Mouse (Mus musculus) frontal cortex, postnatal 36 days (tissue): ENCODE data around the gene Lctl.
"Not testable (repeated sequence)": the region's sequence is repeated elsewhere in the genome, so short reads cannot be mapped to it uniquely, and the experiment has no call there.

ENCODE experiments used
- DNase-seq, 2 experiments: peaks; one replicate each; pipeline ENCODE4 v3.0.0; 2022; ENCODE audit warnings: low spot score in 2 of 2

The Lctl gene

GRCm38 (mm10) chr9:64119898-64120297 lies 3.0 kb downstream of the Lctl start:
- peak in 1 of 2 experiments; percentile 9 for DNase-seq

DNA sequence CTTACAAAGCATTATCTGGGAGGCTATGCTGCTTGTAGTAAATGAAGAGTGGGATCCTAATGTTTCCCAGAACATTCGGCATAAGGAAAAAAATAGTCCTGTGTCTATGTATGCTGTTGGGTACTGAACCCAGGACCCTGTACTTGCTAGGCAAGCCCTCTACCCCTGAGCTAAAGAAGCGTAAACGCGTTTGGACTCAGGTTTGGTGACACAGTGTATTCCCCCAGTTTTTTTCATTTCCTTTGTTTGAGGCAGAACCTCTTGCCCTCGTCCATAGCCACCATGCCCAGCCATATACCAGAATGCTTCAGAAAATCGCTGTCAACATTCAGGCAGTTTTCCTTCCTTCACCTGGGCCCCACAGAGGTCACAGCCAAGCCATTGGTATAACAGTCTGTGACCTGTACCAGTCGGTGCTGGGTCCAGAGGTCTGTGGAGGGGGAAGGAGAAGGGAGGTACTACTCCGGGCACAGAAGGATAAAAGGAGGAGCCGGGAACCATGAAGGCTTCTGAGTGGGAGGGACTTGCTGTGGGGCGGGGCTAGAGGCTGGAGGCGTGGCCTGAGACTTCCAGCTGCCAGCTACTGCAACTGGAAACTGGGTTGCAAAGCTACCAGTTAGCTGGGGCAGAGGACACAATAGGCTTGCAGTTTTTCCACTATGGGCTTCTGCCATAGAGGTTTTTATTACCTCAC lies 3.8 kb downstream of the Lctl start:
- no peak for DNase-seq

DNA sequence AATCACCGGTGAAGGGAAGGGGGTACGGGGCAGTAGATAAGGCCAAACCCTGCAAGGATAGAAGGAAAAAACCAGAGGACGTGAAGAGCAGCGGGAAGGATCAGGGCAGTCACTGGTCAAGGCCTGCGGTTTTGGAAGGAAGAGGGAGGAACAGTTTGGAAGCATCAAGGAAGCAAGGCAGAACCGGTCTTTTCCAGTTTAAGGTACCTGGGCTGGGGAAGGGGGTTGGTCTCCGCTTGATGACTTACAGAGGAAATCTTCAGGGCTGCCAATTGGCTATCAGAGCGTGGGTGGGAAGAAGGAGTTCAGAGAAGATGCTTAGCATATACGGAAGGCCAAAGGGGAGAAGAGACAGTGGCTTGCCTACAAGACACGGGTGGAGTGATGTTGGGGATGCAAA lies 5.7 kb downstream of the Lctl start:
- DNase-seq = no peak

DNA sequence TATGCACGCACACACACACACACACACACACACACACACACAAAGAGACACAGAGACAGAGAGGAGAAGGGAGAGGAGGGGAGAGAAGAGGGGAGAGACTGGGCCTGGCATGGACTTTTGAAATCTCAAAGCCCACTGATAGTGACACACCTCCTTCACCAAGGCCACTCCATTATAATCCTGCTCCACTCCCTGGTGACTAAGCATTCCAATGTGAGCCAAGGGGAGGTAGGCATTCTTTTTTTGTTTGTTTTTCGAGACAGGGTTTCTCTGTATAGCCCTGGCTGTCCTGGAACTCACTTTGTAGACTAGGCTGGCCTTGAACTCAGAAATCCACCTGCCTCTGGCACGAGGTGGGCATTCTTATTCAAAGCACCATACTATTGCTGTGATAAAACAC lies 7.9 kb downstream of the Lctl start:
- not testable (repeated sequence) for DNase-seq

DNA sequence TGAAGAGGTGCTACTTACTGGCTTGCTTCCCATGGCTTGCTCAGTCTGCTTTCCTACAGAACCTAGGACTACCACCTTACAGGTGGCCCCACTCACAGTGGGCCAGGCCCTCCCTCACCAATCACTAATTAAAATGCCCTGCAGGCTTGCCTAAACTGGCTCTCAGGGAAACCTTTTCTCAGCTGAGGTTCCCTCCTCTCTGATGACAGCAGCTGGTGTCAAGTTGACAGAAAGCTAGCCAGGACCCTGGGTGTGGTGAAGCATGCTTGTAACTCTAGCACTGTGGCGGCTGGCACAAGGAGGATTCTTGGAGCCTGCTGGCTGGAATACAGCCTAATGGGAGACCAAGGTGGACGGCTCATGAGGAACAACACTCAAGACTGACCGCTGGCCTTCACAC lies 8.4 kb downstream of the Lctl start:
- no peak for DNase-seq

DNA sequence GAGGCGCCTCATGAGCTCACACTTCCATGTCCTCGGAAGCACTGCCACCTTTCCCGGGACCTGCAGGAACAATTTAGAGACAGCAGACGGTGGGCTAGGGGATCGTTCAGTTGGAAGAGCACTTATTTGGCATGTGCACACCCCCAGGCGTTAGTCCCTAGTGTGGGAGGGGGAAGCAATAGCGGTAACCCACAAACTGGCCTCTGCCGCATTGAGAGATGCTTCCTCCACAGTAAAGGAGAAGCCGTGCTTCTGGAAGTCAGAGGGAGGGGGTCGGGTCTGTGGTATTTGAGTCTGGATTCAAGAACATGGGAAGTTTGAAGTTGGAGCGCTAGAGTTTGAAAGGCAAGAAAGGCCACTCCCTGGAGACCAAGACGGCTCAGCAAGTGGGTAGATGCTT lies 9.2 kb downstream of the Lctl start:
- no peak for DNase-seq

- DNase-seq = no peak
Observed at GRCm38 (mm10) chr9:64131623-64132022, 14.7 kb downstream of the Lctl start.

- DNase-seq = peak; percentile 67 to 74
Observed at GRCm38 (mm10) chr9:64138896-64139295, 21.9 kb downstream of the Lctl start.

DNA sequence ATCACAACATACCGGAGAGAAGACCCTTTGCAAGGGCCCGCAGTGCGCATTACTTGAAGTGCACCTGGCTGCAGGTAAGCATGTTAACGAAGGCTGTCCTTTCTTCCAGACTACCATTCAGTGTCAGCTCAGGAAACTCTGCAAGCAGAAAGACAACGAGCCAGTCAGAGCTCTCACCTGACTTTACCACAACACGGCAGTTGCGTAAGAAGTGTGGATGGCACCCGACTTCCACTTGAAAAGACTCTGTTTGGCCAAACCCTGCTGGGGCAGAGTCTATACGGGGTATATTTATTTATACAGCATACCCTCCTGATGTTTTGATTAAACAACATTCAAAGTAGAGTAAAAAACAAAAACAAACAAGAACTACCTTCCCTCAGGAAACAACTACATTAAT lies 22.9 kb downstream of the Lctl start:
- no peak for DNase-seq

DNA sequence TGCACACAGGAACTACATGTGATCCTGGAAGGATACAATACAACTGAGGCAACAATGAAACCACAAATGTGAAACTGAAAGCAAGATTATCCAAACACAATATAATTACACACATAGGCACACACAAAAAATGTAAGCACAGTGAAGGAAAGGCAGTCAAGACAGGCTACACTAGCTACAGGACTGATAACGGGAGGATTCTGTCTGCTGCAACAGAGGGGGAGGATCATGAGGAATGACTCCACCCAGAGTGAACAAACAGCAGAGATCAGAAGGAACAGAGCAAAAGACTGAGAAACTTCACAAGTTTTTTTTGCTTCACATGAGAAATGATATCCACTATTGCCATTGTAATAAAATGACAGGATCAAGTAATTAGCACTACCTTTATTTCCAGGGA lies 39.7 kb downstream of the Lctl start:
- no peak for DNase-seq

- DNase-seq = no peak
Observed at GRCm38 (mm10) chr9:64160471-64160870, 43.5 kb downstream of the Lctl start.

GRCm38 (mm10) chr9:64169967-64170366 lies 53.0 kb downstream of the Lctl start:
- not testable (repeated sequence) for DNase-seq

DNA sequence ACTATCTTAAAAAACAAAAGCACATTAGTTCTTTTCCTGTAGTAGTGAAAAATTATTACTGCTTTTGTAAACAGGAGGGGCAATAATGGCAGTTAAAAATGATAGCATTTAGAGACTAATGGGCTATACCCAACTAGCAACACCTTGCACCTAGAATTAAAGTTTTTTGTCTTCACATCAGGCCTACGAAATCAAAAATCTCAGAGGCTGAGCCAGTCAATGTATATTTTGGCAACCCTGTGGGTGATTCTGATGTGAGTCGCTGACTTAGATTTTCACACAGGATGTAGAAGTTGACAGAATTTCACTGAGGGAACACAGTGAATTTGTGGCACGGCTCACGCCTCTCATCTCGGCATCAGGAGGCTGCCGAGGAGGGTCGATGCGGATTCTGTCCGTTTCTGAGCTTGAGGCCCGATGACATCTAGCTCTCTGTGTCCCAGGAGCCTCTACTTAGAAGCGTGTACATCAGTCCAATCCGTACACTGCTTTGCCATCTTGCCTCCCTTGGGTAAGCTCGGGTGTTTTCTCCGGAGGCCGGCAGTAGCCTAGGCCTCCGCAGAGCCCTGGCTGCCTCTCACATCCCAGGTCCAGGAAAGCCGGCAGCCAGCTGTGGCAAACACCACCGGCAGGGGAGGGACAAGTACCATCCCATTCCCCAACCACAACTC lies 55.3 kb downstream of the Lctl start:
- no peak for DNase-seq

DNA sequence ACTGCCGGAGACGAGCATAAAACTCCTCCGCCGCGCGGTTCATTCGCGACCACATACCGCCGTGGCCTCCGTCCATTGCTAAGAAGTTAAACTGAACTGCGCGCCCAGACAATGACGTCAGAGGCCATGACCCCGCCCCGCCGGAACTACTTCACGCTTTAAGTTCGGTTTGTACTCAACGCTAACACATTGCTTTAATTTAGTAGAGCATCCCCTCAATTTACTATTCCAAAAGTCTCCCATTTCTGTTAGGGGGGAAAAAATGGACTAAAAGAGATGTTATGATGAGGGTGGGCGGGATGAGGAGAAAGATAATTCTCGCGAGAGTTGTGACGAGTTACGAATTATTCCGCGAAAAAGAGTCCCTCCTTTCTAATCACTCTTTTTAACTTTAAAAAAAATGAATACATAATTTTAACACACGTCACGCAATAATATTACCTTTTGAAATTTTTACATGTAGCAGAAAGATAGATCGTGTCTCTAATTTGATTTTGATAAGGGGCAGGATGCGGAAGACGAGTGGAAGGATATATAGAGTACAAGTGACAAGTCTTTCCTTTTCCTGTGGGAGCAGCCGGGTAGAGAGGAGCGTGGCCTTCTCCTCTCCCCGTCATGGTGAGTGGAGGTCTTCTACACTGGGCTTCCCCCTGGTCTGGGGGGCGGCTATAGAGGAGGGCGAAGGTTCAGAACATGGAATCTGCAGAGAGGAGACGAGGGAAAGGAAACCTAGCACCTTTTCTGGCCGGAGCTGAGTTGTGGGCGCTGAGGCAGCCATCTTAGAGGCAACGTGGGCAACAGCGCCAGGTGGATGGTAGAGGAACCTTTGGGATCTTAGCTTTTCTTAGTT lies 56.1 kb downstream of the Lctl start, which contains the start of the genes Zwilch and Rpl4:
TSS of gene Zwilch (minus strand) at position 289 of the 850 bp plus-strand sequence.
TSS of gene Rpl4 (plus strand) at position 560 of the 850 bp plus-strand sequence.
- DNase-seq = peak; percentile 81 to 86

DNA sequence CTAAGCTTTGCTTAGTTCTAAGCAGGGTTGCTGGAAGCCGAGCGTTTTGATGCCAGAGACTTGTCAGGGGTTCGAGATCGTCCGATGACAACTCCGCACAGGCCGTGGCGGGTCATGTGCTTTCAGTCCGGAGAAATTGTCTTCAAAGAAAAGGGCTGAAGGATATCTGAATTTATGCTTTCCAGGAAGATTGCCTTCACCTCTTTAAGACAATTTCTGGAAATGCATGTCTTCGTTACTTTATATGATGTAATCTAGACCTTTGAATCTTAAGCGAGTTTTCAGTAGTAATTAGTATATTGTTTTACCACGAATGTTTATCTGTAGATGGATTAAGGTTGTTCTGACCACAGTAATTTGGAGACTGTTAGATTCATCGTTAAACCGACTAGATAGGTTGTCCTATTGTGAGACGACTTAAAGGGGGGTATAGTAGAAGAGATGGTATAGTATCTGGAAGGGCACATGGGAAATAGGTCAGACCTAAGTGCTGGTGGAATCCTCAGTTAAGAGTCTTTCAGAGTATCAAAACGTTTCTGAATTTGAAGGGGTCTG lies 56.8 kb downstream of the Lctl start:
- no peak for DNase-seq

DNA sequence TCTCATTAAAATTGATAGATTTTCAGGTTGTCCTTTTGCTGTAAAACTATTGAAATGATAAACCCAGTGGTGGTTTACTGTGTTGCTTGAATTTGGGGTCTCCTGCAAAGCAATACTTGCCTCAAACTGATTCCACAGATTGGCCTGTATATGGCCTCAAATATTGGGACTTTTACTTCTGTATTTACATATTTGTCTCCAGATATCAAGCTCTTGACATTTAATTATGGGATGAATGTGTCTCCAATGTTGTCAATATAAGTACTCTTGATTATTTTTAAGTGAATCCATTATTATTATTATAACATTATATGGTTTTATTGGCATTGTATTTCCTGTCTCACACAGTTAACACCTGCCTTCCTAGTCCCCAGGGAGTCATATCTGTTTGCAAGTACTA lies 57.4 kb downstream of the Lctl start:
- no peak for DNase-seq

- no peak for DNase-seq
Observed at GRCm38 (mm10) chr9:64174766-64175165, 57.8 kb downstream of the Lctl start.

DNA sequence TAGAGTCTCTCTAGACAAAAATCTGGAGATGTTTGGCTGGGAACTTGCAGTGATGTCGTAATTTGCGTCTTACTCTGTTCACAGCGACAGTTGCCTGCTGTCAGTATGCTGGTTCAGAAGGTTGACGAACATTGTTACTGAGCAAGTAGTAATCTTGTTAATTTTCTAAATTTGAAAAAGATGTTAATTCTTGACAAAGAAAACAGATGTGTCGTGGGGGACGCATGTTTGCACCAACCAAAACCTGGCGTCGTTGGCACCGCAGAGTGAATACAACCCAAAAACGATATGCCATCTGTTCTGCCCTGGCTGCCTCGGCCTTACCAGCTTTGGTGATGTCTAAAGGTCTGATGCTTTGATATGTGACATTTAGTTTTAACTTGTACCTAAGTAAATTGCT lies 58.4 kb downstream of the Lctl start:
- no peak for DNase-seq

GRCm38 (mm10) chr9:64178610-64178973 lies 61.6 kb downstream of the Lctl start:
- no peak for DNase-seq

DNA sequence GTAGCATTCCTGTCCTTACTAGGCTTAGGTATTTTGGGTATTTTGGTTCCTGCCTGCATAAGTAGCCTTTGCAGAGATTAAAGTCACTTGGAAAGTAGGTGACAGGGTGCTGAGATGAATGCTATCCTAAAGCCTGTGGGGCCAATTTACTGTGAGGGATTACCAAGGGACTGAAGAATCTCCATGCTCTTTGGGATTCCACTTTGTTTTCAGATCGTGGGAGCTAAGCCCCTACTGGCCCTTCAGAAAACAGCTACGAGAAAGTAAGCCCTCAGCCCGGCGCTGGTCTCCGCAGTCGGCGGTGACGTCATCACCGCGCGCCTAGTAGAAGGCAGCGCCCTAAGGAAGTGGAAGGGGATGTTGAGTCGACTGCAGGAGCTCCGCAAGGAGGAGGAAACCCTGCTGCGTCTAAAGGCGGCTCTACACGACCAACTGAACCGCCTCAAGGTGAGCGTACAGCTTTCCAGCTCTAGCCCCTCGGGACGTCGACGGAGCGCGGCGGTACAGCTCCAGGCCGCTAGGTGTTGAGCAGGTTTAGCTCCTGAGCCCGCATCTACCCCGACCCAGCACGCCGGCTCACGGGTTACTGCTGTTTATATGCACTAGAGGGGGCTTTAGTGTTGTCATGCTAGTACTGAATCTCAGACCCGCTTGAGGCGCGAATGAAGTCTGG lies 62.2 kb downstream of the Lctl start, which contains the start of gene Snapc5:
TSS of gene Snapc5 (plus strand) at position 301 of the 673 bp plus-strand sequence.
- peak; percentile 91 to 93 for DNase-seq

GRCm38 (mm10) chr9:64183295-64183694 lies 66.3 kb downstream of the Lctl start:
- not testable (repeated sequence) for DNase-seq
